Mouse (Mus musculus) heart, embryonic 14.5 days (tissue): Measurements from ENCODE around the gene Elk3. TPM values are rescaled to one million over a fixed set of nuclear protein-coding genes. Genes with fewer than 3 reads are reported as not detected.

Experiments used
- ATAC-seq: fragments of 200-750 bp; cut with Nextera tagmentation; 2 replicates; pipeline ENCODE4 v1.8.0; 2017; ENCODE audit warnings: low read depth, moderate TSS enrichment; ENCODE audit not compliant: insufficient number of reproducible peaks, insufficient read depth, low FRiP score
- H3K27ac ChIP-seq, 2 experiments: fragments of 200-500 bp in 1 of 2; fragments of 300-500 bp in 1 of 2; sonication (generic) in 1 of 2; replicated peaks in 1 of 2; 2 replicates each; pipeline ENCODE4 v1.5.1; 2012 to 2014; ENCODE audit warnings: low read depth in 2 of 2, low read length in 2 of 2, control low read depth in 1 of 2, mild to moderate bottlenecking in 1 of 2, mixed read lengths in 1 of 2; ENCODE audit not compliant: control insufficient read depth in 1 of 2, insufficient read depth in 1 of 2
- H3K27me3 ChIP-seq: fragments of 300-500 bp; sonication (generic); 2 replicates; pipeline ENCODE4 v1.6.1; 2014; ENCODE audit warnings: mild to moderate bottlenecking, low read length, control low read depth; ENCODE audit not compliant: control insufficient read depth, insufficient read depth
- H3K36me3 ChIP-seq: fragments of 300-500 bp; sonication (generic); 2 replicates; pipeline ENCODE4 v1.6.1; 2014; ENCODE audit warnings: mild to moderate bottlenecking, control low read depth, low read length, mixed read lengths; ENCODE audit not compliant: control insufficient read depth, insufficient read depth
- H3K4me1 ChIP-seq, 2 experiments: fragments of 200-500 bp in 1 of 2; fragments of 300-500 bp in 1 of 2; sonication (generic) in 1 of 2; 2 replicates each; pipeline ENCODE4 v1.6.1; 2012 to 2014; ENCODE audit warnings: low read length in 2 of 2, control low read depth in 1 of 2, mixed read lengths in 1 of 2; ENCODE audit not compliant: control insufficient read depth in 2 of 2, insufficient read depth in 2 of 2
- H3K4me2 ChIP-seq: fragments of 300-500 bp; sonication (generic); 2 replicates; pipeline ENCODE4 v1.6.1; 2014; ENCODE audit warnings: mild to moderate bottlenecking, low read length
- H3K4me3 ChIP-seq, 2 experiments: fragments of 200-500 bp in 1 of 2; fragments of 300-500 bp in 1 of 2; sonication (generic) in 1 of 2; 2 replicates each; pipeline ENCODE4 v1.5.1; 2012 to 2014; ENCODE audit warnings: low read length in 2 of 2, mild to moderate bottlenecking in 2 of 2, control low read depth in 1 of 2, low read depth in 1 of 2, moderate library complexity in 1 of 2; ENCODE audit not compliant: control insufficient read depth in 1 of 2, insufficient read depth in 1 of 2
- H3K9ac ChIP-seq: fragments of 300-500 bp; sonication (generic); 2 replicates; pipeline ENCODE4 v1.6.1; 2014; ENCODE audit warnings: mild to moderate bottlenecking, low read length
- H3K9me3 ChIP-seq: fragments of 300-500 bp; sonication (generic); 2 replicates; pipeline ENCODE4 v1.6.1; 2016; ENCODE audit warnings: low read length, control low read depth; ENCODE audit not compliant: control insufficient read depth
- WGBS: fragments of 180-500 bp; shearing (Covaris S2); extraction: QIAGEN DNeasy Blood & Tissue Kit; methylation state at CpG from one replicate; pipeline ENCODE4 v1.1.7; 2014; 5-methylcytosine and 5-hydroxymethylcytosine counted together
- polyA plus RNA-seq: library from polyadenylated mRNA; unstranded; fragments of >200 nt; fragmentation: Nextera tagmentation; extraction: Ambion mirVana; gene quantifications from 2 replicates; pipeline ENCODE4 v1.2.1, GENCODE M21; 2014

The Elk3 gene
- polyA plus RNA-seq, 1 experiment from 2014 or later: 46.5 TPM

DNA sequence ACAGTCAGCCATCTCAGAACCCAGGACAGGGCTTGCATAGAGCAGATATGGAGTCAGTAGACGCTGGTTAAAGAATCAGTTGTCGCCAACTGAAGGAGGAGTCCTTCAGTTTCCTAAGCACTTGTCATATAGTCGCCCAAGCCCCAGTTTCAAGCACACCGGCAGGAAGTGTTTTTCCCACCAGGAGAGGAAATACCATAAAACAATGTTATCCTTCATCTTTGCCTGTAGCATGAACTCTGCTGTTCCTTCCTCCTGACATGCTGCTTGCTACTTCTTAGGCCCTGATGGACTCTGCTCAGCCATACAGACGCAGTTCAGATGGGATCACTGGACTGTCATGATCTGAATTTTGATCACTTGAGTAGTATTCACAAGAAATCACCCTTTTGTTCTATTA, 25.4 kb downstream of the Elk3 start:
- Histone ChIP-seq H3K36me3 (peaks cover 36% of the 10 kb centered on the region), H3K27me3 (no peaks in the 10 kb centered on the region), H3K4me2 (no peak overlapping the region), H3K9me3 (0 out of 2 replicates have a peak, but pooled peaks cover 2% of the 10 kb centered on the region), H3K9ac (no peak overlapping the region), H3K4me1 (peaks cover 28 to 63% of the 10 kb centered on the region in 2 experiments), H3K4me3 (no peak overlapping the region), H3K27ac (peak overlapping the region; percentile 34 to 70; a peak in 3 of 4 replicates)
- ATAC-seq: no peak
- WGBS: 54% methylated on average over 5 of the region's 5 CpGs

- Histone ChIP-seq H3K4me1 (peaks cover 30 to 61% of the 10 kb centered on the region in 2 experiments), H3K27me3 (no peaks in the 10 kb centered on the region), H3K4me3 (no peak overlapping the region), H3K9ac (no peak overlapping the region), H3K36me3 (peaks cover 39% of the 10 kb centered on the region), H3K9me3 (0 out of 2 replicates have a peak, but pooled peaks cover 2% of the 10 kb centered on the region), H3K4me2 (no peak overlapping the region), H3K27ac (peak overlapping the region in 1 of 2 experiments; percentile 30; a peak in 1 of 4 replicates)
- no peak for ATAC-seq
- WGBS: 75% methylated on average over 4 of the region's 4 CpGs
Measured at GRCm38 (mm10) chr10:93283258-93283657, 27.7 kb downstream of the Elk3 start.

GRCm38 (mm10) chr10:93282526-93282964, 28.4 kb downstream of the Elk3 start:
- peaks cover 30 to 59% of the 10 kb centered on the region in 2 experiments for H3K4me1 ChIP-seq
- peak overlapping the region; percentile 30 to 35; a peak in 3 of 4 replicates for H3K27ac ChIP-seq
- ATAC-seq: no peak
- H3K9ac ChIP-seq: no peak overlapping the region
- 56% methylated on average over 12 of the region's 12 CpGs for WGBS
- 0 out of 2 replicates have a peak, but pooled peaks cover 2% of the 10 kb centered on the region for H3K9me3 ChIP-seq
- H3K27me3 ChIP-seq: no peaks in the 10 kb centered on the region
- H3K4me2 ChIP-seq: no peak overlapping the region
- H3K36me3 ChIP-seq: peaks cover 43% of the 10 kb centered on the region
- H3K4me3 ChIP-seq: no peak overlapping the region

DNA sequence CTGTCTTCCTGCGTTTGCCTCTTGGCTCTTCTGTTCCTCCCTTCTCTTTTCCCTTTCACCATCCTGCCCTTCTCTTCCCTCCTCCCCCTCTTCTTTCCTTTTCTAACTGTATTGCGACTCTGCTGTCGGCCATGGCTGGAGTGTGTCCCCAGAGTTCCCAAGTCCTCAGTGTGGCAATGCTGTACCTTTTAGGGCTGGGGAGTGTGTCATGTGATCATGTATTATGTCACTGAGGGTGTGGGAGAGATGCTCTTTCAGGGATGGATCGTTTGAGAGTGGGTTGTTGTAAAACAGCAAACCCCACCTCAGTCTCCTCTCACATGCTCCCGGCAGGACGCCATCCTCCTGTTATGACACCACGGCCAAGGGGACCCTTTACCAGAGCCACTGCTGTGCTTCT, 29.8 kb downstream of the Elk3 start:
- no peak for ATAC-seq
- peak overlapping the region; percentile 59; the same call in 1 of the 2 replicates for H3K9ac ChIP-seq
- H3K4me3 ChIP-seq: no peak overlapping the region
- no peaks in the 10 kb centered on the region for H3K27me3 ChIP-seq
- H3K9me3 ChIP-seq: no peaks in the 10 kb centered on the region
- 0 out of 2 replicates have a peak overlapping the region, but pooled peaks have one; percentile 18 for H3K4me2 ChIP-seq
- peaks cover 36 to 58% of the 10 kb centered on the region in 2 experiments for H3K4me1 ChIP-seq
- peaks cover 40% of the 10 kb centered on the region for H3K36me3 ChIP-seq
- peak overlapping the region; percentile 59 to 86 for H3K27ac ChIP-seq
- 61% methylated on average over 7 of the region's 7 CpGs for WGBS

GRCm38 (mm10) chr10:93280586-93280985, 30.3 kb downstream of the Elk3 start:
- peaks cover 40% of the 10 kb centered on the region for H3K36me3 ChIP-seq

DNA sequence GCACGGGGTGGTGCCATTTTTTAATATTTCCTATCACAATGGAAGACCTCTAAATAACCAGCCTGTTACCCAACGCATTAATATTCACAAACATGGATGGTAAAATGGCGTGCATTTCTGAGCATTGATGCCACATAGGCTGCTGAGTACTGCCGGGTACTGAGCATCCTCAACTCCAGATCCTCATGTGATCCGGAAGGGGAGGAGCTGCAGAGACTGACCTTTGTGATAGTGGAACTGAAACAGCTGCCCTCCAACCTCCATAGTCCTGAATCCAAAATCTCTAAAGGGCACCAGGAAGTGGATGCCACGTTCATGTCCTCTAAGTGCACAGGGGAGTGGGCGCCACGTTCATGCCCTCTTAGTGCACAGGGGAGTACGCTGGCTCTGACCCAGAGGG, 31.9 kb downstream of the Elk3 start:
- 84% methylated on average over 9 of the region's 9 CpGs for WGBS

More at GRCm38 (mm10) chr10:93280586-93280985, 30.3 kb downstream of the Elk3 start:
- Histone ChIP-seq H3K4me2 (0 out of 2 replicates have a peak overlapping the region, but pooled peaks have one; percentile 18), H3K9me3 (no peaks in the 10 kb centered on the region), H3K27ac (peak overlapping the region; percentile 59 to 86), H3K27me3 (no peaks in the 10 kb centered on the region), H3K4me3 (no peak overlapping the region), H3K9ac (peak overlapping the region; percentile 59; the same call in 1 of the 2 replicates), H3K4me1 (peaks cover 38 to 63% of the 10 kb centered on the region in 2 experiments)
- peak; percentile 55; the same call in 1 of the 2 replicates for ATAC-seq
- 34% methylated on average over 12 of the region's 12 CpGs for WGBS

GRCm38 (mm10) chr10:93278361-93278760, 32.6 kb downstream of the Elk3 start:
- Histone ChIP-seq H3K4me3 (no peak overlapping the region), H3K4me1 (peaks cover 47 to 78% of the 10 kb centered on the region in 2 experiments), H3K27me3 (no peaks in the 10 kb centered on the region), H3K36me3 (peaks cover 25% of the 10 kb centered on the region), H3K27ac (no peak overlapping the region), H3K9me3 (no peaks in the 10 kb centered on the region), H3K4me2 (no peak overlapping the region), H3K9ac (no peak overlapping the region)
- WGBS: 76% methylated on average over 8 of the region's 8 CpGs
- ATAC-seq: no peak

More for the DNA sequence above, 31.9 kb downstream of the Elk3 start:
- no peak overlapping the region for H3K4me2 ChIP-seq
- H3K36me3 ChIP-seq: peaks cover 32% of the 10 kb centered on the region
- no peaks in the 10 kb centered on the region for H3K27me3 ChIP-seq
- peaks cover 45 to 77% of the 10 kb centered on the region in 2 experiments for H3K4me1 ChIP-seq
- H3K27ac ChIP-seq: no peak overlapping the region
- ATAC-seq: no peak
- no peak overlapping the region for H3K9ac ChIP-seq
- H3K9me3 ChIP-seq: no peaks in the 10 kb centered on the region
- H3K4me3 ChIP-seq: no peak overlapping the region
